Mouse (Mus musculus) yolk sac, embryonic 10.5 days (tissue): ENCODE results near the gene Psmb4.
"Not testable (repeated sequence)": the region's sequence is repeated elsewhere in the genome, so short reads cannot be mapped to it uniquely, and the experiment has no call there.

Source experiments
- DNase-seq: peaks from one replicate; pipeline ENCODE4 v3.0.0-alpha.2; 2017; ENCODE audit warnings: low spot score

Gene Psmb4

GRCm38 (mm10) chr3:94886316-94887224 is at the start of gene Psmb4:
Psmb4 (minus strand) TSS chr3:94886961.
- peak; percentile 86 for DNase-seq

GRCm38 (mm10) chr3:94936147-94936546 is 49.4 kb upstream of the Psmb4 start:
- not testable (repeated sequence) for DNase-seq

DNA sequence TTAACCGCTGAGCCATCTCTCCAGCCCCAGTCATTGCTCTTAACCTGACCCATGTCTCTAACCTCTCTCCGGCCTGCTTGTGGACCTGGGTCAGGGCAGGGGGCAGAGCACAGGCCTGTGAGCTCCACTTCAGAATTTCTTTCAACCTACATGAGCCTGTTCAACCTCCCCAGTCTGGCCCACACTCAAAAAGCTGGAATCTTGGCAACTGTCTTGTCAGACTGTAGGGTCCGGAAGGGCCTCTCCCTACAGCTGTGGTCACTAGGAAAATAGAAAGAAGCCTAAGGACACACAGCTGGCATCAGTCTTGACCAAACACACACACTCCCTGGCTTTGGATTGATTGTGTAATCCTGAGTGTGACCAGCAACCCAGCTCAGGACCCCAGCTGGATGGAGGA is 48.6 kb upstream of the Psmb4 start:
- not testable (repeated sequence) for DNase-seq

DNA sequence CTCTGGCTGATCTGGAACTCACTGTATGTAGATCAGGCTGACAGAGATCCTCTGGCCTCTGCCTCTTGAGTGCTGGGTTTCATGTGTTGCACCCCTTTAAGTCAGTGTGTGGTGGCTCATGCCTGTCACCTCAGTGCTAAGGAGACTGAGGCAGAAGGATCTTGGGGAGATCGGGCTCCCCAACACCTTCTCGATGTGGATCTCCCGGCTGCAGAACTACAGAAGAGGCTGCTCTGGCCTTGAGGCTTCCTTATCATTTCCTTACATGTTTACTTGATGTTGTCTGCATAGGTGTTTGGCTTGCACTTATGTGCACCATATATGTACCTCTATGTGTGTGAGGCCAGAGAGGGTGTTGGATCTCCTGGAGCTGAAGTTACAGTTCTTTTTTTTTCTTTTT is 47.8 kb upstream of the Psmb4 start:
- DNase-seq = not testable (repeated sequence)

DNA sequence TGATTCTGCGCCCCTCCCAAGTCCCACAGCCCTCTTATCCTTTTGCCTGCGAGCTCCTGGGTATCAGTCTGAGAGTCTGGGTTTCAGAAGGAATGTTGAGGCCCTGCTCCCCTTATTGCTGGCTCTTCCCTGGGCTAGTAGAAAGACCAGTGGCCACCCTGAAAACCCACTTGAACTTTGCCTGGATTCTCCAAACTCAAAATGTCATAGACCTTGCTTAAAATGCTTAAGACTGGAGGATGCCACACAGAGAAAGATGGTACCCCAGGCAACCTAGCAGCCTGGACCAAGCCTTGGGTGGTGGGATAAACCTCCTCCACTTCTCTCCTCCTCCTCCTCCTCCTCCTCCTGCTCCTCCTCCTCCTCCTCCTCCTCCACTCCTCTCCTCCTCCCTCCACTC is 46.8 kb upstream of the Psmb4 start:
- DNase-seq = not testable (repeated sequence)

- DNase-seq = peak; percentile 91
Observed at GRCm38 (mm10) chr3:94932809-94933564, 46.2 kb upstream of the Psmb4 start, which contains the start of gene Selenbp1. Selenbp1 (plus strand) TSS chr3:94933056.

DNA sequence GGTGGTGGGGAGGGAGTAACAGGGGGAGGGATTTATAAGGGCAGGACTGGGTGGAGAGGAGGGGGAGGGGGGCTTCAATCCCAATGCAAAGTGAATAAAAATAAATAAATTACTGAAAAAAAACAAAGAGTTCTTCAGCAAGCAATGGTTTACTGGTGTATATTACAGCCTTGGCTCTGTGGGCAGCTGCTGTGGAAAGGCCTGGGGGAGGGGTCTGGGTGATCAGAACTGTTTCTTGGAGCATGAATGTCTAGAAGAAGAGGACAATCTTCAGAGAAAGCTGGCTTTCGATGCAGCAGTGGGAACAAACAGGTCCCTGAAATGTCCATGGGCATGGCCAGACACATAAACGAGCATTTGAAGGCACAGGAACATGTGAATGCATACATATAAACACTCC is 45.5 kb upstream of the Psmb4 start:
- not testable (repeated sequence) for DNase-seq

DNA sequence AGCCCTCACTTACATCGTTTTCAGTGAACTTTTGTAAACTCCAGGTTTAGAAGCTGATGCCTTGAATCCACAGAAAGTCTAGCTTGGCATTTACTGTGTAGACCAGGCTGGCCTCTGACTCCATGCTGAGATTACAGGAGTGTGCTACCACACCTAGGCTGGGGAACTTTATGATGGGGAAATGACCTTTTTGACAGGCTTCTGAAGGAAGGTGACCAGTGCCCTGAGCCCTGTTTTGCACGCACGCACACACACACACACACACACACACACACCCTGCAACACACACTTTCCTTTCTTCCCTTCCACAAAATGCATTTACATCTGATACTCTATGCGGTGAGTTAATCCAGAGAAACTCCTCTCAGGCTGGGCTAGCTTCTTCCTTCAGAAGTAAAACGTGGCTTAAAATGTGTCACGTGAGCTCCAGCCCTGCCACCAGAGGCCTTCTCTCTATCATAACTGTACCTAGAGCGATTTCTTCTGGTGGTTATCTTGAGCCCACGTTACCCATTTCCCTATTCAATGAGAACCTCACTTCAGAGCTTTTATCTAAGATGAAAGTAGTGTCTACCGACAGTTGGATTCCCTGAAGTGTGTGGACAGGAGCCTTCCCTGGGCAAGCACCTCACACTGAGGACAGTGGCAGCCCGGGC is 44.8 kb upstream of the Psmb4 start:
- DNase-seq = not testable (repeated sequence)

DNA sequence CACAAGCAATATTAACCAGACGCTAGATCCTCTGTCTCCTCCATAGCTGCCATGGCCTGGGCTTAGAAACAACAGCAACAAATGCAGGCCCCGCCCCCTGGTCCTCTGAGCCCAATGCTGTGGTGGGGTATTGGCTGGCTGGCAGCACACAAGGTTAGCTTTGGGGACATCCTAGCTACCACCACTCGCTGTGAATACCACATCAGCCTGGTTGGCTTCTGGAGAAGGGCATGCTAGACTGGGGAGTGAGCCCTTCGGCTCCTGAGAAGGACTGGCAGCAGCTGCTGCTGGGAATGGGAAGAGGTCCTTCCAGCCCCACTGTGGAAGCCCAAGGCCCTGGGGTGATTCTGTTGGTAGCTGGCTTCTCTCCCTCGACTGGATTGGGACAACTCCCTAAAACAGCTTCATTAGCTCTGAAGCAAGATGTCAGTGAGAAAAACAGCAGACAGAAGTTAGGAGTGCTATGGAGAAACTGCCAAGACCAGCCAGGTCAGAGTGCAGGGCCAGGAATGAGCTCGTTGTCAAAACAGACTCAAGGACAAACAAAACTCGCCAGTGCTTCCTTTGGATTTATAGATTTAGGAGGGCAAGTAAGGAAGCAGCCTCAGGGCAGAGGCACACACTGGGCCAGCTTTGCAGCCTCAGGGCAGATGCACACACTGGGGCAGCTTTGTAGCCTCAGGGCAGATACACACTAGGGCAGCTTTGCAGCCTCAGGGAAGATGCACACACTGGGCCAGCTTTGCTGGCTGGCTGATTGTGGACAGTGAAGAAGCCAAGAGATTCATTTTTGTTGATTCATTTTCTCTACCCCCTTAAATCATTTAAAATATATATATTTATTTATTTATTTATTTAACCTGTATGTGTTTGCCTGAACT is 43.9 kb upstream of the Psmb4 start:
- peak; percentile 78 for DNase-seq

GRCm38 (mm10) chr3:94928979-94929378 is 42.2 kb upstream of the Psmb4 start:
- not testable (repeated sequence) for DNase-seq

- DNase-seq = not testable (repeated sequence)
Observed at GRCm38 (mm10) chr3:94926301-94926736, 39.6 kb upstream of the Psmb4 start.

DNA sequence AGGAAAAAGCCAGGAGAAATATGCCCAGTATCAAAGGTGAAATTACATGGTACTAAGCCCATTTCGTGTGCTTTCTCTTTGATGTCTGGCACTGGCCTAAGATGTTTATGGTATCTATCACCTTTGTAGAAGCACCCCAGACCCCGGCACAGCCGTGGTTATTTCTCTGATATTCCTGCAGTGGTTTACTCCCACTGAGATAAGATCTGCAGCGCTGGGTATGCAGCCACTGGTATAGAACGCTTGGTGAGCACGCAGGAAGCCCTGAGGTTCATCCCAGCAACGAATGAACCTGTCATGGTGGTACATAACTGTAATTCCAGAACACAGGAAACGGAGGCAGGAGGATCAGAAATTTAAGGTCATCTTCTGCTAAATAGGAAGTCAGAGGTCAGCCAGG is 37.9 kb upstream of the Psmb4 start:
- DNase-seq = no peak

GRCm38 (mm10) chr3:94922333-94922732 is 35.6 kb upstream of the Psmb4 start:
- no peak for DNase-seq

GRCm38 (mm10) chr3:94921104-94921503 is 34.3 kb upstream of the Psmb4 start:
- no peak for DNase-seq

DNA sequence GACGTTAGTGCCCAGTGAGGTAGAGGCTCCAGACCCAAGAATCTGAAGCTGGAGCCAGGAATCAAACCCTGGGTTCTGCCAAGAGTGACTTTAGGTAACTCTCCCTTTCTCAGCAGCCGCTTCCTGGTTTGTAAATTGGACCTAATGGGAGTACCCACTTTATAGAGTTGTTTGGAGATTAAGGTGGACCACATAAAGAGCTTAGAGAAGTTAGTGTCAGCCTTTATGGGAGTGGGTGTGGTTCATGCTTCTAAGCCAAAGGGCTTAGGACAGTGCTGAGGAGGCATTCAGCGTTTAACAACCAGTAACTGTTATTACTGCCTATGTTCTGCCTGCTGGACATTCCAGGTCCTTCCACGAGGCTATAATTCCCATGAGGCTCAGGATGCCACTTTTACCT is 32.1 kb upstream of the Psmb4 start:
- DNase-seq = no peak

DNA sequence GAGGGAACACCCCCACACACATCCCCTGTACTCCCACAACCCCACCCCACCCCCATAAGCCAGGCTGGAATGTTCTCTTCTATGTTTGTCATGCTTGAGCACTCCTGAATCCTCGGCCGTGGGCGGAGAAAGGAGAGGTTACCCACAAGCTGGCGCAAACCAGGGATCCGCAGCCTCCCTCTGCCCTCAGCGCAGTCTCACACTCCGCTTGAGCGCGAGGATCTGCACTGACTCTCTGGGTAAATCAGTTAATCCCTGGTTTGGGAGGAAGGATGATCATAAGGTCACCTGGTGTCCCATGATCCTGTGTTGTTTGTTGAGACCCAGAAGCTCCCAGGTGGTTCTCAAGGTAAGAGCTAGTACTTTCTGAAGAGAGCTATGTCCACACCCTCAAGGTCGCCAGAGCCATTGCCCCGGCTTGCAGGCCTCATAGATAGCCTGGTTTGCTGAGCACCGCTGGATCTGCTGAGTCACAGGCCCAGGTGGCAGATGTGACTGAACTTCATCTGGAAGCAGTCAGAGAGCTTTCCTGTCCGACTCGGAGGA is 31.1 kb upstream of the Psmb4 start:
- peak; percentile 77 for DNase-seq

GRCm38 (mm10) chr3:94915903-94916741 is 29.4 kb upstream of the Psmb4 start:
- no peak for DNase-seq

DNA sequence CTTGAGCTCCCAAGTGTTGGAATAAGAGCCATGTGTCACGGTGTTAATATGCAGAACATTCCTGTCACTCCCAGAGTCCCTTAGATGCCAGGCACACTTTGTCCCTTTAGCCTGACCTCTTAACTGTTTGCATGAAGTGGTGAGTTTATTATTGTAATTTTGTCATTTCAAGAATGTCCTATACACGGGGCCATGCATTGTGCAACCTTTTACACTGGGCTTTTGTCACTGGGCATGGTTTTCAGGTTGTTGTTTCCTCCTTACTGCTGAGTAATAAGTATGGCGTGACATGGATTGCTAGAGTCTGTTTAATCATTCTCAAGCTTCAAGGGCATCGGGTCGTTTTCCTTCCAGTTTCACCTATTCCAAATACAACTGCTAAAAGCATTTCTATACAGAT is 27.0 kb upstream of the Psmb4 start:
- DNase-seq = peak; percentile 60

DNA sequence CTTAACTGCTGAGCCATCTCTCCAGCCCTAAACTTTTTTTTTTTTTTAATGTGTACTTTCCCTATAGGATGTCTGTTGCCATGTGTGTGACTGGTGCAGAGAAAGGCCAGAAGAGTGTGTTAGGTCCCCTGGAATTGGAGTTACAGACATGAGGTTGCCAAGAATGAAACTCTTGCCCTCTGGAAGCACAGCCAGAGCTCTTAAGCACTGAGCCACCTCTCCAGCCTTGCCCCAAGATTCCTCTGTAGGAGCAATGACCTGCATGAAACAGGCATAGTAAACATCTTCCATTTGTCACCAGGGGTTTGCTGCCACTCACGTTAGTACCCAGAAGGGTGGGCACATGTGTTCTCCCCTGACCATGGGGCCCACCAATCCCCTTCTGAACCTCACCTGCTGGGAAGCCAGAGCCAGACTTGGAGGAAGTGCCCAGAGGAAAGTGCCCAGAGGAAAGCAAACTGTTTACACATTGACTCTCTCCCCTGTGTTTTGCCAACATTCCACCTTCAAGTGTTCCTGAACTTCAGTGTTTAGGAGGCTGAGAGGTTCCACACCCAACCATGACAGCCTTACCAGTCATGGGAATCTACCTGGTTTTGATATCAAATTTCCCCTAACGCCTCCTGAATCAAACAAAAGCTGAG is 24.4 kb upstream of the Psmb4 start:
- no peak for DNase-seq

DNA sequence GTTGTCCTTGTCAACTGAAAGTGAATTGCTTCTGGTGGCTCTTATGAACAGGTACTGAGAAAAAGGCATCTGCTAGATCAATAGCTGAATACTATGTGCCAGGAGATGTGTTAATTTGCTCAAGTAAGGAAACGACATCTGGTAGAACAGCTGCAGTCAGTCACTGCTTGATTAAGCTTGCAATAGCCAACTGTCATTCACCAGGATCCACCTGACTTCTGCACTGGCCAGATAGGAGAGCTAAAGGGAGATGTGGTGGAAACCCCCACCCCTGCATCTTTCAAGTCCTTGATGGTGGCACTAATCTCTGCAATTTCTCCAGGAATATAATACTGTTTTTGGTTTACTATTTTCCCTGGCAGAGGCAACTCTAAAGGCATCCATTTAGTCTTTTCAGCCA is 19.7 kb upstream of the Psmb4 start:
- no peak for DNase-seq
